Mouse (Mus musculus) yolk sac, embryonic 10.5 days (tissue): ENCODE measurements around the gene Plekhf1.

Source experiments
- DNase-seq: peaks from one replicate; pipeline ENCODE4 v3.0.0-alpha.2; 2017; ENCODE audit warnings: low spot score

The Plekhf1 gene

GRCm38 (mm10) chr7:38227900-38228298, at the start of gene Plekhf1:
Gene Plekhf1, minus strand, starts transcription at chr7:38228016.
- peak; percentile 93 for DNase-seq

- no peak for DNase-seq
Measured at GRCm38 (mm10) chr7:38272551-38272950, 44.7 kb upstream of the Plekhf1 start.

GRCm38 (mm10) chr7:38271859-38272258, 44.0 kb upstream of the Plekhf1 start:
- no peak for DNase-seq

- DNase-seq, result no peak
Measured at GRCm38 (mm10) chr7:38271511-38271811, 43.6 kb upstream of the Plekhf1 start.

- peak; percentile 89 for DNase-seq
Measured at GRCm38 (mm10) chr7:38270703-38271510, 43.1 kb upstream of the Plekhf1 start, which contains the start of gene Pop4. Gene Pop4, minus strand, starts transcription at chr7:38271423.

GRCm38 (mm10) chr7:38267006-38267680, 39.3 kb upstream of the Plekhf1 start:
- DNase-seq, result peak; percentile 45

GRCm38 (mm10) chr7:38262406-38262805, 34.6 kb upstream of the Plekhf1 start:
- DNase-seq, result no peak

- DNase-seq, result no peak
Measured at GRCm38 (mm10) chr7:38259631-38260030, 31.8 kb upstream of the Plekhf1 start.

- no peak for DNase-seq
Measured at GRCm38 (mm10) chr7:38253441-38253840, 25.6 kb upstream of the Plekhf1 start.

GRCm38 (mm10) chr7:38251494-38252216, 23.8 kb upstream of the Plekhf1 start:
- no peak for DNase-seq

GRCm38 (mm10) chr7:38242417-38242816, 14.6 kb upstream of the Plekhf1 start:
- no peak for DNase-seq

GRCm38 (mm10) chr7:38237140-38237539, 9.3 kb upstream of the Plekhf1 start:
- no peak for DNase-seq

- DNase-seq, result no peak
Measured at GRCm38 (mm10) chr7:38236400-38237105, 8.7 kb upstream of the Plekhf1 start.

GRCm38 (mm10) chr7:38230285-38230684, 2.5 kb upstream of the Plekhf1 start:
- no peak for DNase-seq

- DNase-seq, result no peak
Measured at GRCm38 (mm10) chr7:38228329-38228728, 513 bp upstream of the Plekhf1 start.

- DNase-seq, result peak; percentile 65
Measured at GRCm38 (mm10) chr7:38227181-38227899, 476 bp downstream of the Plekhf1 start.

GRCm38 (mm10) chr7:38226226-38226625, 1.6 kb downstream of the Plekhf1 start:
- DNase-seq, result no peak

GRCm38 (mm10) chr7:38224577-38225369, 3.0 kb downstream of the Plekhf1 start:
- no peak for DNase-seq

GRCm38 (mm10) chr7:38220866-38221265, 7.0 kb downstream of the Plekhf1 start:
- no peak for DNase-seq

- DNase-seq, result no peak
Measured at GRCm38 (mm10) chr7:38219526-38219925, 8.3 kb downstream of the Plekhf1 start.
